Mouse (Mus musculus) forebrain, embryonic 15.5 days (tissue): ENCODE measurements at regions not wholly inside any gene's neighbourhood (a gene's known extent, or its start where the extent isn't known, plus 50 kb on each side); places are given as distances from the start of the nearest gene placed in this dataset.
A peak's percentile ranks its signal among the peaks of the same experiment; 100 is the strongest.

Experiments used
- ATAC-seq: fragments of 200-750 bp; cut with Nextera tagmentation; replicated peaks from 2 replicates; pipeline ENCODE4 v1.8.0; 2017; ENCODE audit warnings: mild to moderate bottlenecking, moderate TSS enrichment, moderate library complexity
- H3K27ac ChIP-seq: fragments of 300-500 bp; sonication (generic); replicated peaks from 2 replicates; pipeline ENCODE4 v1.5.1; 2015; ENCODE audit warnings: mild to moderate bottlenecking, inconsistent platforms
- H3K27me3 ChIP-seq: fragments of 300-500 bp; sonication (generic); 2 replicates; pipeline ENCODE4 v1.6.1; 2015; ENCODE audit warnings: inconsistent platforms
- H3K36me3 ChIP-seq: fragments of 300-500 bp; sonication (generic); 2 replicates; pipeline ENCODE4 v1.6.1; 2015; ENCODE audit warnings: mild to moderate bottlenecking, inconsistent platforms
- H3K4me1 ChIP-seq: fragments of 300-500 bp; sonication (generic); 2 replicates; pipeline ENCODE4 v1.6.1; 2015; ENCODE audit warnings: inconsistent platforms
- H3K4me2 ChIP-seq: fragments of 300-500 bp; sonication (generic); replicated peaks from 2 replicates; pipeline ENCODE4 v1.6.1; 2015; ENCODE audit warnings: mild to moderate bottlenecking, inconsistent platforms
- H3K4me3 ChIP-seq: fragments of 300-500 bp; sonication (generic); 2 replicates; pipeline ENCODE4 v1.5.1; 2015; ENCODE audit warnings: mild to moderate bottlenecking, inconsistent platforms
- H3K9ac ChIP-seq: fragments of 300-500 bp; sonication (generic); replicated peaks from 2 replicates; pipeline ENCODE4 v1.6.1; 2015; ENCODE audit warnings: mild to moderate bottlenecking, inconsistent platforms
- H3K9me3 ChIP-seq: fragments of 300-500 bp; sonication (generic); 2 replicates; pipeline ENCODE4 v1.6.1; 2016; ENCODE audit warnings: inconsistent platforms
- WGBS: fragments of 180-500 bp; shearing (Covaris S2); methylation state at CpG from one replicate; pipeline ENCODE4 v1.1.7; 2015; ENCODE audit warnings: mixed read lengths; 5-methylcytosine and 5-hydroxymethylcytosine counted together

DNA sequence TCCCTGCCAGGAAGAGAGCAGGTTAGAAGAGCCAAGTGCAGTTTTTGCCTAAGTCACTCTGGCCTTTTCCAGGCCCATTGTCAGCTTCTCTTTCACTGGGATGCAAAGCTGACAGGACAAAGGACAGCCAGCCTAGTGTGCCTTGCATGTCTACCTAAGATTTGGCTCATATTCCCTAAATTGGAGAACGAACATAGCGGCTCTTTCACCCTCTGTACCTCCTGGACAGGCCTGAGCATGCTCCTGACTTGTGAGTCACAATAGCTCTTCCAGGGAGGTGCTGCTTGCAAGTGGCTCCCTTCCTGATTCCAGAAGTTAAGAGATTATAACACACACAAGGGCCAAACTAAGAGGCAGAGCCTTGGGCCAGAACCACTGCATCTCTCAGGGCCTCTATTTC, 97.1 kb downstream of the C1galt1 start:
- no peak for ATAC-seq
- Histone ChIP-seq H3K9ac (no peak overlapping the region), H3K27ac (no peak overlapping the region), H3K27me3 (no peaks in the 10 kb centered on the region), H3K36me3 (no peaks in the 10 kb centered on the region), H3K4me3 (no peak overlapping the region), H3K9me3 (no peaks in the 10 kb centered on the region), H3K4me2 (no peak overlapping the region), H3K4me1 (peaks cover 5% of the 10 kb centered on the region; the same call in 1 of the 2 replicates)
- 30% methylated on average over 2 of the region's 2 CpGs for whole genome bisulfite sequencing

GRCm38 (mm10) chr6:7943192-7943591, 98.5 kb downstream of the C1galt1 start:
- H3K4me1 ChIP-seq = peaks cover 5% of the 10 kb centered on the region; the same call in 1 of the 2 replicates
- ATAC-seq = peak; percentile 67
- H3K27me3 ChIP-seq = no peaks in the 10 kb centered on the region

GRCm38 (mm10) chr6:7943656-7944055, 99.0 kb downstream of the C1galt1 start:
- Histone ChIP-seq H3K9ac (no peak overlapping the region), H3K27me3 (no peaks in the 10 kb centered on the region), H3K9me3 (no peaks in the 10 kb centered on the region), H3K4me3 (no peak overlapping the region), H3K4me1 (peaks cover 5% of the 10 kb centered on the region; the same call in 1 of the 2 replicates), H3K4me2 (no peak overlapping the region), H3K36me3 (no peaks in the 10 kb centered on the region), H3K27ac (no peak overlapping the region)
- 83% methylated on average over 5 of the region's 5 CpGs for WGBS
- ATAC-seq = 0 out of 2 replicates have a peak, but pooled peaks have one; percentile 23

More at GRCm38 (mm10) chr6:7943192-7943591, 98.5 kb downstream of the C1galt1 start:
- no peak overlapping the region for H3K4me3 ChIP-seq
- H3K27ac ChIP-seq = no peak overlapping the region
- H3K36me3 ChIP-seq = no peaks in the 10 kb centered on the region
- no peak overlapping the region for H3K9ac ChIP-seq
- H3K4me2 ChIP-seq = no peak overlapping the region
- WGBS = 70% methylated on average over 5 of the region's 5 CpGs
- H3K9me3 ChIP-seq = no peaks in the 10 kb centered on the region
